Mouse (Mus musculus): ENCODE measurements around the gene Dtx1. TPM values are rescaled to one million over a fixed set of nuclear protein-coding genes. Genes with fewer than 3 reads are reported as not detected.
A peak's percentile ranks its signal among the peaks of the same experiment; 100 is the strongest.

The Dtx1 gene
- total RNA-seq, 1 experiment from 2014 or later, result 11.0 TPM

GRCm38 (mm10) chr5:120635633-120636032 lies 76.1 kb downstream of the Dtx1 start:
- no peak for DNase-seq

- no peak for DNase-seq
These were observed 76.9 kb downstream of the Dtx1 start for GRCm38 (mm10) chr5:120634860-120635259.

- DNase-seq, result peak; percentile 64
These were observed 77.6 kb downstream of the Dtx1 start, which contains the start of gene Cfap73 for GRCm38 (mm10) chr5:120634131-120634530. TSS of gene Cfap73 (minus strand) at chr5:120634235.

GRCm38 (mm10) chr5:120631892-120632291 lies 79.8 kb downstream of the Dtx1 start:
- DNase-seq, result no peak

GRCm38 (mm10) chr5:120631128-120631527 lies 80.6 kb downstream of the Dtx1 start:
- DNase-seq, result no peak

Other genes starting within 250 kb of the Dtx1 start
- 65.0 and 99.0 TPM in 2 replicates for gene Sdsl, start 239.1 kb downstream of the Dtx1 start, total RNA-seq (2021)
- 2.9 TPM in 1 of 2 replicates, not detected in the other for gene Sds, start 235.4 kb downstream of the Dtx1 start, total RNA-seq (2021)
- 76.4 and 93.3 TPM in 2 replicates for gene Plbd2, start 208.3 kb downstream of the Dtx1 start, total RNA-seq (2021)
- 34.5 and 55.3 TPM in 2 replicates for gene Slc8b1, start 200.8 kb downstream of the Dtx1 start, total RNA-seq (2021)
- 40.2 and 42.4 TPM in 2 replicates for gene Tpcn1, start 123.3 kb downstream of the Dtx1 start, total RNA-seq (2021)
- gene Iqcd, start 122.9 kb downstream of the Dtx1 start, total RNA-seq (2021), result 0.57 and 0.67 TPM in 2 replicates
- 15.9 and 17.5 TPM in 2 replicates for gene Rita1, start 99.3 kb downstream of the Dtx1 start, total RNA-seq (2021)
- 50.5 and 54.7 TPM in 2 replicates for gene Ddx54, start 99.2 kb downstream of the Dtx1 start, total RNA-seq (2021)
- gene Cfap73, start 77.7 kb downstream of the Dtx1 start, total RNA-seq (2021), result 2.8 and 3.1 TPM in 2 replicates
- 19.6 and 20.0 TPM in 2 replicates for gene Rasal1, start 63.1 kb downstream of the Dtx1 start, total RNA-seq (2021)
- 0.67 and 0.95 TPM in 2 replicates for gene Oas2, start 37.9 kb upstream of the Dtx1 start, total RNA-seq (2021)
- gene Oas3, start 65.7 kb upstream of the Dtx1 start, total RNA-seq (2021), result 0.64 TPM in 1 of 2 replicates, not detected in the other
- gene Oas1e, start 83.6 kb upstream of the Dtx1 start, total RNA-seq (2021), result not detected in 2 replicates
- gene Oas1c, start 100.6 kb upstream of the Dtx1 start, total RNA-seq (2021), result 1.3 and 1.5 TPM in 2 replicates
- gene Oas1f, start 135.4 kb upstream of the Dtx1 start, total RNA-seq (2021), result not detected in 2 replicates
- gene Oas1h, start 149.5 kb upstream of the Dtx1 start, total RNA-seq (2021), result not detected in 2 replicates
- gene Oas1g, start 175.7 kb upstream of the Dtx1 start, total RNA-seq (2021), result 0.58 and 1.7 TPM in 2 replicates
- 1.5 and 3.0 TPM in 2 replicates for gene Oas1a, start 195.6 kb upstream of the Dtx1 start, total RNA-seq (2021)
- not detected in 2 replicates for gene Oas1d, start 202.6 kb upstream of the Dtx1 start, total RNA-seq (2021)